Mouse (Mus musculus) ES-Bruce4 (cell line): Measurements from ENCODE around the gene Alx3.

Experiments
- CTCF ChIP-seq: IDR thresholded peaks from one replicate; pipeline ENCODE4 v1.8.1; 2011; ENCODE audit warnings: low read depth, low read length
- EP300 ChIP-seq: IDR thresholded peaks from 2 replicates; pipeline ENCODE4 v1.6.1; 2011; ENCODE audit warnings: low read depth, low read length; ENCODE audit not compliant: insufficient read depth

- TF ChIP-seq EP300 (no peak), CTCF (no peak)
These were observed 49.6 kb upstream of the Alx3 start for GRCm38 (mm10) chr3:107545278-107545677.
